Mouse (Mus musculus) olfactory bulb, adult 2 months (tissue): ENCODE results near the gene RPS10-NUDT3. TPM values are rescaled to one million over a fixed set of nuclear protein-coding genes. Genes with fewer than 3 reads are reported as not detected.
A peak's percentile ranks its signal among the peaks of the same experiment; 100 is the strongest.

ENCODE experiments used
- H3K27ac ChIP-seq: fragments of 200-500 bp; 2 replicates; pipeline ENCODE4 v1.5.1; 2012; ENCODE audit warnings: low read depth, low read length; ENCODE audit not compliant: insufficient read depth
- H3K4me1 ChIP-seq: fragments of 200-500 bp; 2 replicates; pipeline ENCODE4 v1.6.1; 2012; ENCODE audit warnings: low read length; ENCODE audit not compliant: control insufficient read depth, insufficient read depth
- H3K4me3 ChIP-seq: fragments of 200-500 bp; 2 replicates; pipeline ENCODE4 v1.5.1; 2012; ENCODE audit warnings: mild to moderate bottlenecking, low read depth, low read length, moderate library complexity; ENCODE audit not compliant: insufficient read depth
- CTCF ChIP-seq: fragments of 200-500 bp; IDR thresholded peaks from 2 replicates; pipeline ENCODE4 v1.5.1; 2012; ENCODE audit warnings: low read depth, mild to moderate bottlenecking, low read length, moderate library complexity; ENCODE audit not compliant: insufficient read depth
- POLR2A ChIP-seq: fragments of 200-500 bp; IDR thresholded peaks from 2 replicates; pipeline ENCODE4 v1.6.1; 2012; ENCODE audit warnings: mild to moderate bottlenecking, low read depth, low read length, moderate library complexity; ENCODE audit not compliant: insufficient read depth
- WGBS: fragments of 180-500 bp; shearing (Covaris S2); methylation state at CpG from one replicate; pipeline ENCODE4 v1.1.7; 2018; 5-methylcytosine and 5-hydroxymethylcytosine counted together
- polyA plus RNA-seq: library from polyadenylated mRNA; stranded (reverse); fragments of >200 nt; gene quantifications from 2 replicates; pipeline ENCODE4 v1.2.4, GENCODE M21; 2012; ENCODE audit warnings: low replicate concordance; ENCODE audit not compliant: missing spikeins, insufficient read depth, insufficient read length

RPS10-NUDT3 gene
- polyA plus RNA-seq, 1 experiment: not detected

DNA sequence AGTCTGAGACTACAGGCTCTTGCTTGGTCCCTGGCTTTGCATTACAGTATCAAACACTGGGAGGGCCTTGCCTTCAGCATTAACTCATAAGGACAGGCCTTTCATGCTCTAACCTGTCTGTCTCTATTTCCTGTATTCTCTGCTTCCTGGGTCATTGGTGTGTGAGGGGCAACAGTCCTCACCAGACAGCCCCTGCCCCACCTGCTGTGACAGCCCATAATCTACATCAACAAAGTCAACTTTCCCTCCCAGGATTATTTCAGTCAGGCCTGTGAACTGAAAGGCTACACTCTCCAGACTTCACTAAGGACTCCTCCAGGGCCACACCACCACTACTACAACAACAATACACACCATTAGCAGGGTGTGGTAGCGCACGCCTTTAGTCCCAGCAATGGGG, 32.0 kb downstream of the RPS10-NUDT3 start:
- WGBS: 86% methylated on average over 2 of the region's 2 CpGs
- peaks cover 41% of the 10 kb centered on the region for H3K4me1 ChIP-seq
- H3K27ac ChIP-seq: no peak overlapping the region
- no peak overlapping the region for H3K4me3 ChIP-seq
- no peak for TF ChIP-seq CTCF
- TF ChIP-seq POLR2A: no peak

DNA sequence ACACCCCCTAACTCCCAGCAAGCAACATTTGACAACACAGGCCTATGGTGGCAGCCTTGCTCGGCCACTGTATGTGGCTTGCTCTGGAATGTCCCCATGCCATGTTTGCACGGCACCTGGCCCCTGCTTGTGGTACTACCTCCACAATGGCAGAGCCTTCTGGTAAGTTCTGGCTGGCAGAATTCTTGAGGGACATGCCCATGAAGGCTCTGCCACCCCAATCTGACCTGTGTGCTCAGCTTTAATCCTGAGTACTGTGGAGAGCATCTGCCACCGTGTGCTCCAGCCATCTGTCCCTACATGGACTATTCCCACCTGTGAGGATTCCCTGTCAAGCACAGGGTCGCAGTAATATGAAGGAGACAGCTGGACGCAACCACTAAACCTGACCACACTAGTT, 34.2 kb downstream of the RPS10-NUDT3 start:
- 68% methylated on average over 5 of the region's 5 CpGs for WGBS
- Histone ChIP-seq H3K27ac (no peak overlapping the region), H3K4me1 (peaks cover 48% of the 10 kb centered on the region), H3K4me3 (no peak overlapping the region)
- TF ChIP-seq POLR2A (no peak), CTCF (no peak)

DNA sequence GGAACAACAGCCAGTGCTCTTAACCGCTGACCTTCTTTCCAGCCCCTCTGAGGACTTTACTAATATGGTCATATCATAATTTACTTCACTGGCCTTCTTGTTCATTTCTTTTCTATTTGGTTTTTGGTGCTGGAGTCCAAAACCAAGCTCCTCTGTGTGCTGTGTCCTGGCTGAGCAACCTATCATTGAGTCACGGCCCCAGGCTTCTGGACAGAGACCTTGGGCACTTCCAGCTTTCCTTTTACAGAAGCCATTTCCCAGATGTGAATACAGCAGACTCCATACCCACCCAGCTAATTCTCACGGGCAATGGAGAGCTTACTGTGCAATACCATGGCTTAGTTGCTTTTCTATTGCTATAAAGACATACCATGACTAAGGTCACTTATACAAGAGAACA, 34.7 kb downstream of the RPS10-NUDT3 start:
- Histone ChIP-seq H3K27ac (no peak overlapping the region), H3K4me1 (peaks cover 51% of the 10 kb centered on the region), H3K4me3 (no peak overlapping the region)
- WGBS: 71% methylated on average over 3 of the region's 3 CpGs
- no peak for TF ChIP-seq CTCF
- TF ChIP-seq POLR2A: no peak

DNA sequence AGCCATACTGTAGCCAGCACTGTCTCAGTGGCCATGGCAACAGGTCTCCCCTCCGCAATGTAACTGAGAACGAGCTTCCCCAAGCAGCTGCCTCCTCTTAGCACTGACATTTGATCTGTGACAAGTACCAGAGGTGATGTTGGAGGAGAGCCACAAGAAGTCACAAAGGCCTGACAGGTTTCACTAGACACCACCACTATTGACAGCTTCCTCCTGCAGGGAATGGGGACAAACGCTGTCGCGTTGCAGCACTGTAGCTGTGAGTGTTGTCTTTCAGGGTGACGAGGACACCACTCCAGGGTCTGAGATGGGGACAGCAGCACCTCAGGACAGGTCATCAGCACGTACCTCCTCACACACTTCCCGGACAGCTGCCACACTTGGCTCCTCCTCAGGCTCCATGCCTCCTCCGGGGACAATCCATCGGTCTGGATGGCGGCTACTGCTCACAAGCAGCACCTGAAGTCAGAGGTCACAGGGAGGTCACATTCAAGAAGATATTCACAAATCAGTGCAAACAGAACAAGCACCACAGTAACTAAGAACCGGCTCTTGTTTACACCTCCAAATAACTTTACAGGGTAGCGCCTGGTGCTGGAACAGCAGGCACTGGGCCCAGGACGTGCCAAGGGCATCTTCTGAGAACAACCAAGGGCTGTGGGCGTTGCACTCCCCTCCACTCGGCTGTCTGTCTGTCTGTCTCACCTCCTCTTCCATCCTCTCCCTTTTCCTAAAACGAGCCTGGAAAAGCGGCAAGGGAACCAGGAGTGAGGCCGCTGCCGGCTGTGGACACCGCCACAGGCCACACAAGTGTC, 38.4 kb downstream of the RPS10-NUDT3 start:
- TF ChIP-seq CTCF (no peak), POLR2A (no peak)
- Histone ChIP-seq H3K27ac (no peak overlapping the region), H3K4me1 (peaks cover 39% of the 10 kb centered on the region), H3K4me3 (no peak overlapping the region)
- WGBS: 69% methylated on average over 21 of the region's 21 CpGs

DNA sequence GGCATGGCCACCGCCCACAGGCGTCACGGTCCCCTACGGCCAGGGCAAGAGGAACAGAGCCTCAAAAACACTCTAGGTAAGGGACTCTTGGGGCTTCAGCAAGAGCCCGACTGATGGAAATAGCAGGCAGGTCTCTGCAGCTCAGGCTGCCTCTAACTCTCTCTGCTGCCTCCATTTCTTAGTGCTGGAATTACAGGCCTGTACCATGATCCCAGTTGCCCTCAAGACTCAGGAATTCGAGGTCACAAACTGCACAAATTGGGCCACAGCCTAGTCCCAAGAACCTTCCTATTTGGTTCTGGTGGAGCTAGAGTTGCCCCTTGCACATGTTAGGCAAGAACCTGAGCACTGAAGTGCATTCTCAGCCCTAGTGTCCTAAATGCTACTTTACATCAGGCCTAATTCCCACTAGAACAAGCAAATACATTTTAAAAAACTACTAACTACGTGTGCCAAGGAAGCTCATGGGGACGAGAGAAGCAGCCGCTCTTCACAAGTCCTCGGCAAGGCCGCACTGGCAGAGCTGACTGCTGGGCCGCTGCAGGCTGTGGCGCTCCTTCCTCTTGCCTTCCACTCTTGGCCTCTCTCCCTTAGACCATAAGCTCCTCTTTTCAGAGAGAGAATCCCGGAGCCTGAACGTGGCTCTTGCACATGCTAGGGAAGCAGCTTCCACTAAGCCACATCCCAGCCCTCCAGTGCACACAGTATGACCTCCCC, 39.2 kb downstream of the RPS10-NUDT3 start:
- Histone ChIP-seq H3K4me3 (no peak overlapping the region), H3K27ac (no peak overlapping the region), H3K4me1 (peaks cover 37% of the 10 kb centered on the region)
- no peak for TF ChIP-seq POLR2A
- TF ChIP-seq CTCF: no peak
- WGBS: 66% methylated on average over 15 of the region's 15 CpGs

DNA sequence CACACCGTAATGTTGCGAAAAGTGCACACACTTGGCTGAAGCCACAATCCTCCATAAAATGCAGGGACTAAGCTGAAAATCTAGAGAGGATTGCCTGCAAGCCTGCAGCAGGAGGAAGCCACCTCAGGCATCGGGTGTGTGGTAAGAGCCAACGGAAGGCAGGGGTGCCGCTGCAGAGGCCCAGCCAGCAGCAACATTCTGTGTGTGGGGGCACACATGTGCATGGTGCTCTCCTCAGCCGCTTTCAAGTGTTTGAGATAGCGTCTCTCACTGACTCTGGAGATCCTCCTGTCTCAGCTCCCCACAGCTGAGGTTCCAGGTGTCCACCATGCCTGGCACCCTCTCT, 42.5 kb downstream of the RPS10-NUDT3 start:
- H3K4me1 ChIP-seq: peaks cover 49% of the 10 kb centered on the region
- no peak overlapping the region for H3K4me3 ChIP-seq
- no peak overlapping the region for H3K27ac ChIP-seq
- WGBS: 97% methylated on average over 7 of the region's 7 CpGs
- TF ChIP-seq CTCF: no peak
- TF ChIP-seq POLR2A: no peak

DNA sequence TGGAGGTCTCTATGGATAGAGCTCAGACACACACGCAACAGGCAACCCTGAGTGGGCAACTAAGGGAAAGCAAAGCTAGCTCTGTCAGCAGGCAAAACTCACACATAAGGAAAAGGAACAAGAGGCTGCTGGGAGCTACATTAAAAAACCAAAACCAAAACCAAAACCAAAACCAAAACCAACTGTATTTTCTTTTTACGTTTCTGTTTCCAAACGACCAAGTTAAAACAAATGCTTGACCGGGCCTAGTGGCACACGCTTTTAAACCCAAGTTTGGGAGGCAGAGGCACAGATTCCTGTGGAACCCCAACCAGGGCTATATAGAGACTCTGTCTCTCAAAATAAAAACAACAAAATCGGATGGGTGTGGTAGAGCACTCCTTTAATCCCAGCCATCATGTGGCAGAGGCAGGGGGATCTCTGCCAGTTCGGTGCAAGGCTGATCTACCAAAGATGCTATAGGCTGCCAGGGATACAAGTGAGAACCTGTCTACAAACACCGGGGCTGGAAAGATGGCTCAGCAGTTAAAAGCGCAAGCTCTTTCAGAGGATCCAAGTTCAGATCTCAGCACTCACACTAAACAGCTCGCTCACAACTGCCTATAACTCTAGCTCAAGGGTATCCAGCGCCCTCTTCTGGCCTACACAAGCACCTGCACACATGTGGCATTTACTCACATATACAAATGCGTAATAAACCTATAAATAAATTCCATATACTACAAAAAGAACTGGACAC, 43.0 kb downstream of the RPS10-NUDT3 start:
- Histone ChIP-seq H3K4me1 (peaks cover 52% of the 10 kb centered on the region), H3K4me3 (no peak overlapping the region), H3K27ac (no peak overlapping the region)
- 79% methylated on average over 12 of the region's 12 CpGs for WGBS
- TF ChIP-seq POLR2A: no peak
- TF ChIP-seq CTCF: no peak

DNA sequence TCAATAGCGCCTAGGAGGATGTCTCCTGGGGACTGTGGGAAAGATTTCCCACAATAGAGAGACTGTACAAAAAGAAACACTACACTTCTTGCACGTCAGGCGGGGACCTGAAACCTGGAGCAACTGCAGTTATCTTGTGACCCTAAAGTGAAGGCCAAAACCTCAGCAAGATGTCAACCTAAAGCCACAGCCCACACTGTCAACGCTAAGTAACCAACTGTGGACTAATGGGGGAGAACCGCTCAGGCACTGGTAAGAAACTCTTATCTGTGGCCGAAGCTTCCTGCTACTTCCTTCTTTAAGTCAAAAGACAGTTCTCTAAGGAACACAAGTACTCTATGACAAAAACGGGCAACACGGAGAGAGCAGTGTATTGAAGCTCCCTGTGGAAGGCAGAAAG, 46.8 kb downstream of the RPS10-NUDT3 start:
- peaks cover 40% of the 10 kb centered on the region for H3K4me1 ChIP-seq
- no peak overlapping the region for H3K27ac ChIP-seq
- 70% methylated on average over 8 of the region's 8 CpGs for WGBS
- H3K4me3 ChIP-seq: no peak overlapping the region
- TF ChIP-seq POLR2A (no peak), CTCF (no peak)

DNA sequence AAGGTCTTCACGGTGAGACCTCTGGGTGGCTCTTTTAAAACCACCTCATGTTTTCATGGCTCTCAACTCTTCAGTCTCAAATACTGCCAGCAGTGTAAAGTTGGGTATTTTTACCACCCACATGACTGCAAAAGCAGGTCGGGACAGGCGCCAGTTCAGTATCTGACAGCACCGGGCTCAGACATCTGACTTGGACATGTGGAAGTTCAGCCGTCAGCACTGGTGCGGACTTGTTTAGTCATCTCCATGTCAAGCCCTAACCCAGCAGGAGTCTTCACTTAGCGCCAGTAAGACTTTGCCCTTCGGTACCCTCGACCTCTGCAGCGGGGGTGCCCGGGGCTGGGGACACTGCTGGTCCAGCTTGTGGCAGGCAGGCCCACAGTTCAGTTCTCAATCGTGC, 47.8 kb downstream of the RPS10-NUDT3 start:
- 0 out of 2 replicates have a peak overlapping the region, but pooled peaks have one; percentile 3 for H3K27ac ChIP-seq
- WGBS: 46% methylated on average over 12 of the region's 12 CpGs

More for the DNA sequence above, 47.8 kb downstream of the RPS10-NUDT3 start:
- Histone ChIP-seq H3K4me3 (no peak overlapping the region), H3K4me1 (peaks cover 35% of the 10 kb centered on the region)
- TF ChIP-seq POLR2A (no peak), CTCF (no peak)
